Comparison of ENCODE assay signal across 10 mouse cellular contexts in genomic region chr15:84301641-84302420, GRCm38 (mm10). TPM values are rescaled to one million over a fixed set of nuclear protein-coding genes. Genes with fewer than 3 reads are reported as not detected.
DNase-seq lines count a peak whose midpoint lies in the region; ATAC-seq and TF ChIP-seq lines count a peak whose summit lies in the region.
"Had no signal": no experiment of that assay in that cellular context is flagged by ENCODE, and none has a peak within 500 bp of the region (broad histone marks: within the 10 kb centered on the region; RNA-seq: fewer than 3 reads in every experiment).

No protein-coding gene starts in this region.

- H3K9me3 ChIP-seq in lung, embryonic 15.5 days = no peaks in the 10 kb centered on the region
- H3K9me3 ChIP-seq in lung, postnatal 0 days (ENCODE audit: low read length) = no peaks in the 10 kb centered on the region
- H3K9me3 ChIP-seq in forebrain, embryonic 16.5 days (ENCODE audit: control insufficient read depth, low read length) = no peaks in the 10 kb centered on the region
- H3K9me3 ChIP-seq in midbrain, embryonic 11.5 days (ENCODE audit: control insufficient read depth, low read length) = no peaks in the 10 kb centered on the region
- no peaks in the 10 kb centered on the region for H3K9me3 ChIP-seq in stomach, embryonic 16.5 days (replicated peaks; ENCODE audit: control insufficient read depth, low read length)
- H3K9me3 ChIP-seq: megakaryocyte, embryonic 14.5 days had no signal

- no peak overlapping the region for H3K27ac ChIP-seq in lung, embryonic 15.5 days
- H3K27ac ChIP-seq in lung, postnatal 0 days (ENCODE audit: low read length) = no peak overlapping the region
- peak overlapping the region; percentile 60 for H3K27ac ChIP-seq in forebrain, embryonic 16.5 days (ENCODE audit: low read length)
- peak overlapping the region; percentile 95 for H3K27ac ChIP-seq in midbrain, embryonic 11.5 days (ENCODE audit: low read depth, low read length)
- H3K27ac ChIP-seq in stomach, embryonic 16.5 days (ENCODE audit: low read length) = peak overlapping the region; percentile 36; the same call in 1 of the 2 replicates

- DNase-seq in lung, postnatal 0 days (ENCODE audit: low spot score) = no peak
- DNase-seq in midbrain, embryonic 11.5 days (ENCODE audit: low spot score, missing footprints) = peak; percentile 95
- DNase-seq in embryo, embryonic 10.5 days (ENCODE audit: low spot score) = no peak
- DNase-seq in urinary bladder, postnatal 10 days (ENCODE audit: low spot score) = no peak
- DNase-seq: thymus, postnatal 36 days had no signal

- no peak for TF ChIP-seq CTCF in lung, postnatal 0 days (IDR thresholded peaks at IDR 0.05)

- ATAC-seq in lung, embryonic 15.5 days (ENCODE audit: borderline replicate concordance, extremely low read depth, low FRiP score, low TSS enrichment) = no peak
- ATAC-seq in lung, postnatal 0 days = no peak
- peak; percentile 59 for ATAC-seq in forebrain, embryonic 16.5 days
- peak; percentile 6; the same call in 1 of the 2 replicates for ATAC-seq in midbrain, embryonic 11.5 days (ENCODE audit: low FRiP score)
- no peak for ATAC-seq in stomach, embryonic 16.5 days (ENCODE audit: insufficient read depth, low FRiP score)
- no peak for ATAC-seq in granulocyte monocyte progenitor cell, adult 5-6 weeks (replicated peaks; ENCODE audit: poor library complexity, severe bottlenecking)

- 0 out of 2 replicates have a peak overlapping the region, but pooled peaks have one; percentile 3 for H3K9ac ChIP-seq in lung, embryonic 15.5 days
- H3K9ac ChIP-seq in lung, postnatal 0 days (replicated peaks; ENCODE audit: low read depth) = no peak overlapping the region
- H3K9ac ChIP-seq in forebrain, embryonic 16.5 days (replicated peaks; ENCODE audit: low read depth, low read length) = no peak overlapping the region
- H3K9ac ChIP-seq in midbrain, embryonic 11.5 days (ENCODE audit: low read length) = peak overlapping the region; percentile 49
- 0 out of 2 replicates have a peak overlapping the region, but pooled peaks have one; percentile 36 for H3K9ac ChIP-seq in stomach, embryonic 16.5 days (ENCODE audit: low read length)

- TF ChIP-seq EP300 in lung, postnatal 0 days (IDR thresholded peaks at IDR 0.05) = no peak

- no peaks in the 10 kb centered on the region for H3K27me3 ChIP-seq in lung, embryonic 15.5 days
- H3K27me3 ChIP-seq in lung, postnatal 0 days (replicated peaks; ENCODE audit: insufficient read depth, low read length) = no peaks in the 10 kb centered on the region
- no peaks in the 10 kb centered on the region for H3K27me3 ChIP-seq in forebrain, embryonic 16.5 days (replicated peaks; ENCODE audit: control insufficient read depth, insufficient read depth, low read length)
- H3K27me3 ChIP-seq in midbrain, embryonic 11.5 days (ENCODE audit: control insufficient read depth, insufficient read depth, low read length) = no peaks in the 10 kb centered on the region; the same call in 1 of the 2 replicates
- H3K27me3 ChIP-seq in stomach, embryonic 16.5 days (ENCODE audit: control insufficient read depth, insufficient read depth, low read length) = no peaks in the 10 kb centered on the region
- H3K27me3 ChIP-seq: megakaryocyte, embryonic 14.5 days had no signal

- no peak overlapping the region for H3K4me3 ChIP-seq in lung, embryonic 15.5 days
- no peak overlapping the region for H3K4me3 ChIP-seq in lung, postnatal 0 days (ENCODE audit: low read depth, low read length)
- no peak overlapping the region for H3K4me3 ChIP-seq in forebrain, embryonic 16.5 days (replicated peaks; ENCODE audit: low read length)
- H3K4me3 ChIP-seq in midbrain, embryonic 11.5 days (ENCODE audit: low read depth, low read length) = no peak overlapping the region
- H3K4me3 ChIP-seq in stomach, embryonic 16.5 days (replicated peaks; ENCODE audit: low read length) = no peak overlapping the region
- H3K4me3 ChIP-seq: megakaryocyte, embryonic 14.5 days had no signal

- peaks cover 30% of the 10 kb centered on the region for H3K4me1 ChIP-seq in lung, embryonic 15.5 days
- no peaks in the 10 kb centered on the region for H3K4me1 ChIP-seq in lung, postnatal 0 days (ENCODE audit: insufficient read depth, low read depth, low read length)
- H3K4me1 ChIP-seq in forebrain, embryonic 16.5 days (replicated peaks; ENCODE audit: control insufficient read depth, insufficient read depth, low read length) = peaks cover 68% of the 10 kb centered on the region
- H3K4me1 ChIP-seq in midbrain, embryonic 11.5 days (ENCODE audit: control insufficient read depth, insufficient read depth, low read length) = peaks cover 71% of the 10 kb centered on the region
- peaks cover 36% of the 10 kb centered on the region for H3K4me1 ChIP-seq in stomach, embryonic 16.5 days (ENCODE audit: control insufficient read depth, insufficient read depth, low read length)

- H3K36me3 ChIP-seq in lung, embryonic 15.5 days = no peaks in the 10 kb centered on the region
- no peaks in the 10 kb centered on the region for H3K36me3 ChIP-seq in lung, postnatal 0 days (ENCODE audit: insufficient read depth, low read length)
- H3K36me3 ChIP-seq in forebrain, embryonic 16.5 days (ENCODE audit: control insufficient read depth, insufficient read depth) = no peaks in the 10 kb centered on the region
- no peaks in the 10 kb centered on the region for H3K36me3 ChIP-seq in midbrain, embryonic 11.5 days (ENCODE audit: control insufficient read depth, insufficient read depth, low read length)
- H3K36me3 ChIP-seq in stomach, embryonic 16.5 days (ENCODE audit: control insufficient read depth, insufficient read depth, low read length) = no peaks in the 10 kb centered on the region

- WGBS in lung, embryonic 15.5 days = 54% methylated on average over 8 of the region's 8 CpGs
- WGBS in lung, postnatal 0 days = 64% methylated on average over 8 of the region's 8 CpGs
- WGBS in forebrain, embryonic 16.5 days = 7% methylated on average over 8 of the region's 8 CpGs
- WGBS in midbrain, embryonic 11.5 days = 13% methylated on average over 8 of the region's 8 CpGs
- 56% methylated on average over 8 of the region's 8 CpGs for WGBS in stomach, embryonic 16.5 days

- no peak overlapping the region for H3K4me2 ChIP-seq in lung, embryonic 15.5 days
- H3K4me2 ChIP-seq in lung, postnatal 0 days (replicated peaks; ENCODE audit: low read depth, low read length) = no peak overlapping the region
- H3K4me2 ChIP-seq in forebrain, embryonic 16.5 days (ENCODE audit: low read length) = no peak overlapping the region
- peak overlapping the region; percentile 28 for H3K4me2 ChIP-seq in midbrain, embryonic 11.5 days
- H3K4me2 ChIP-seq in stomach, embryonic 16.5 days (ENCODE audit: low read depth, low read length) = no peak overlapping the region

RNA-seq across cellular contexts. Expression of gene Parvg, which starts 22.0 kb away (rescaled TPM):
- polyA plus RNA-seq in lung, embryonic 15.5 days (2015; fragmentation: Nextera tagmentation; extraction: Ambion mirVana) = 2.9 and 5.4 TPM in 2 replicates
- 4.3 and 4.8 TPM in 2 replicates for polyA plus RNA-seq in lung, postnatal 0 days (2015; fragmentation: Nextera tagmentation; extraction: Ambion mirVana)
- 0.84 and 1.0 TPM in 2 replicates for polyA plus RNA-seq in forebrain, embryonic 16.5 days (2015; fragmentation: Nextera tagmentation; extraction: Ambion mirVana)
- polyA plus RNA-seq in midbrain, embryonic 11.5 days (2014; fragmentation: Nextera tagmentation; extraction: Ambion mirVana) = 0.63 and 1.2 TPM in 2 replicates
- 3.7 and 4.3 TPM in 2 replicates for polyA plus RNA-seq in stomach, embryonic 16.5 days (2015; fragmentation: Nextera tagmentation; extraction: Ambion mirVana)
- total RNA-seq in granulocyte monocyte progenitor cell, adult 5-6 weeks (2014; fragmentation: Nextera tagmentation) = 154 and 178 TPM in 2 replicates
- total RNA-seq in granulocyte monocyte progenitor cell, adult 5-6 weeks (2017) = 215 and 279 TPM in 2 replicates

Comparison
In these comparisons a context has a peak if more than half of its experiments do, and no peak if none do; other contexts are left out.
1. H3K9ac ChIP-seq: peak in lung, embryonic 15.5 days (single experiment), midbrain, embryonic 11.5 days (single experiment) and stomach, embryonic 16.5 days (single experiment); none in lung, postnatal 0 days (single experiment) and forebrain, embryonic 16.5 days (single experiment).
2. ATAC-seq: peak in forebrain, embryonic 16.5 days (single experiment) and midbrain, embryonic 11.5 days (single experiment); none in lung, embryonic 15.5 days (single experiment), lung, postnatal 0 days (single experiment), stomach, embryonic 16.5 days (single experiment) and granulocyte monocyte progenitor cell, adult 5-6 weeks (single experiment).
3. H3K27ac ChIP-seq: peak in forebrain, embryonic 16.5 days (single experiment), midbrain, embryonic 11.5 days (single experiment) and stomach, embryonic 16.5 days (single experiment); none in lung, embryonic 15.5 days (single experiment) and lung, postnatal 0 days (single experiment).